In the genomic region with DNA sequence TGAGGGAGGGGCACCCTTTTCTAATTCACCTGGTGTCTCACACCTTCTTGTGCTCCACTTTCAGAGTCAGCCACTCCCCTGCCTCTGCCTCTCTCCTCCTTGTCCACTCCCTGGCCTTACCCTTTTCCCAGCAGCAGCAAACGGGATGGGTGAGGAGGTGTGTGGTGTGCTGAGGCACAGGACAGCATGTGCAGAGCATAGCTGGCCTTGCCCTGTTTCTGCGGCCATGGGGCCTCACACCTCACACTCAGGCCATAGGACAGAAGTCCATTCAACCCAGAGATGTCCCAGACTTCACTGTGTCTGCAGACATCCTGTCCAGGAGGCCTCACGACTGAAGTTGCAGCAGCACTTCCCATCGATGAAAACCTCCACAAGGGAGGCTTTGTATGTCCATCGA, we compare ENCODE assay signal across 23 mouse cellular contexts. TPM values are rescaled to one million over a fixed set of nuclear protein-coding genes. Genes with fewer than 3 reads are reported as not detected.
"Had no signal": no experiment of that assay in that cellular context is flagged by ENCODE, and none has a peak within 500 bp of the region (broad histone marks: within the 10 kb centered on the region; RNA-seq: fewer than 3 reads in every experiment).

No protein-coding gene starts in this region.

- H3K36me3 ChIP-seq: heart, embryonic 13.5 days; heart, embryonic 15.5 days; hindbrain, embryonic 10.5 days; hindbrain, embryonic 12.5 days; limb, embryonic 10.5 days; limb, embryonic 12.5 days had no signal

- H3K4me2 ChIP-seq: heart, embryonic 13.5 days; heart, embryonic 15.5 days; hindbrain, embryonic 12.5 days; hindbrain, embryonic 14.5 days; limb, embryonic 12.5 days; liver, embryonic 13.5 days had no signal

- H3K9me3 ChIP-seq: heart, embryonic 13.5 days; heart, embryonic 15.5 days; hindbrain, embryonic 10.5 days; hindbrain, embryonic 12.5 days; limb, embryonic 10.5 days; limb, embryonic 12.5 days; liver, embryonic 13.5 days had no signal

- H3K9ac ChIP-seq: heart, embryonic 13.5 days; heart, embryonic 15.5 days; hindbrain, embryonic 12.5 days; hindbrain, embryonic 14.5 days; limb, embryonic 12.5 days; liver, embryonic 13.5 days had no signal

- ATAC-seq: forebrain, embryonic 16.5 days; hindbrain, embryonic 16.5 days; inflammation-experienced regulatory T-cells, adult 6 months had no signal

- H3K4me3 ChIP-seq: gastrocnemius, adult 2 months; heart, adult 2 months; heart, embryonic 13.5 days; heart, embryonic 15.5 days; hindbrain, embryonic 10.5 days; hindbrain, embryonic 12.5 days; layer of hippocampus, adult 2 months; left cerebral cortex, adult 2 months; limb, embryonic 10.5 days; limb, embryonic 12.5 days; liver, embryonic 13.5 days had no signal

- H3K27ac ChIP-seq: gastrocnemius, adult 2 months; heart, adult 2 months; heart, embryonic 13.5 days; heart, embryonic 15.5 days; hindbrain, embryonic 10.5 days; hindbrain, embryonic 12.5 days; hindbrain, embryonic 14.5 days; layer of hippocampus, adult 2 months; left cerebral cortex, adult 2 months; limb, embryonic 10.5 days; limb, embryonic 12.5 days; liver, embryonic 13.5 days had no signal

- H3K4me1 ChIP-seq: heart, embryonic 15.5 days; hindbrain, embryonic 12.5 days had no signal

- H3K27me3 ChIP-seq: heart, embryonic 13.5 days; heart, embryonic 15.5 days; hindbrain, embryonic 12.5 days; limb, embryonic 12.5 days; liver, embryonic 13.5 days had no signal

RNA-seq across cellular contexts. Expression of a gene that starts 4.0 kb away (rescaled TPM):
- total RNA-seq: gastrocnemius, adult 2 months; gastrocnemius, postnatal 25 days; heart, adult 2 months; heart, postnatal 25 days; heart, postnatal 4 days; layer of hippocampus, adult 2 months; layer of hippocampus, postnatal 10 days; layer of hippocampus, postnatal 25 days; left cerebral cortex, adult 2 months; left cerebral cortex, postnatal 14 days; left cerebral cortex, postnatal 36 days had no signal
- polyA plus RNA-seq: forebrain, embryonic 16.5 days; frontal cortex, adult 2 months; heart, adult 2 months; hindbrain, embryonic 10.5 days; hindbrain, embryonic 12.5 days; hindbrain, embryonic 14.5 days; hindbrain, embryonic 16.5 days; inflammation-experienced regulatory T-cells, adult 6 months; limb, embryonic 10.5 days; limb, embryonic 12.5 days had no signal
